Mouse (Mus musculus) C2C12 (cell line): ENCODE measurements at regions not wholly inside any gene's neighbourhood (a gene's known extent, or its start where the extent isn't known, plus 50 kb on each side); places are given as distances from the start of the nearest gene placed in this dataset.

Experiments used
- H3K27me3 ChIP-seq: one replicate; pipeline ENCODE4 v1.6.1; 2011; ENCODE audit not compliant: control insufficient read depth, insufficient read depth, insufficient read length
- H3K36me3 ChIP-seq: one replicate; pipeline ENCODE4 v1.6.1; 2011; ENCODE audit not compliant: control insufficient read depth, insufficient read depth
- H3K4me3 ChIP-seq: one replicate; pipeline ENCODE4 v1.5.1; 2011; ENCODE audit warnings: mild to moderate bottlenecking, control low read depth; ENCODE audit not compliant: poor library complexity, insufficient read depth, severe bottlenecking
- H3K79me2 ChIP-seq: one replicate; pipeline ENCODE4 v1.6.1; 2011; ENCODE audit not compliant: control insufficient read depth, insufficient read depth
- H3K79me3 ChIP-seq: one replicate; pipeline ENCODE4 v1.6.1; 2011; ENCODE audit warnings: low read depth, control low read depth
- H3ac ChIP-seq: one replicate; pipeline ENCODE3; 2011; ENCODE audit warnings: low read depth; ENCODE audit not compliant: control insufficient read depth, insufficient read length
- CEBPB ChIP-seq: IDR thresholded peaks from one replicate; pipeline ENCODE4 v1.6.1; 2011; ENCODE audit warnings: low read depth, mild to moderate bottlenecking, control low read depth, moderate library complexity
- CTCF ChIP-seq: IDR thresholded peaks from one replicate; pipeline ENCODE4 v1.5.1; 2011; ENCODE audit not compliant: control insufficient read depth, insufficient read depth, insufficient read length
- FOSL1 ChIP-seq: IDR thresholded peaks from one replicate; pipeline ENCODE4 v1.8.0; 2011; ENCODE audit warnings: mild to moderate bottlenecking, low read length; ENCODE audit not compliant: poor library complexity, insufficient read depth, severe bottlenecking
- MAX ChIP-seq: IDR thresholded peaks from one replicate; pipeline ENCODE4 v1.6.1; 2011; ENCODE audit warnings: mild to moderate bottlenecking, control low read depth
- MYOD1 ChIP-seq: IDR thresholded peaks from one replicate; pipeline ENCODE4 v1.6.1; 2011; ENCODE audit warnings: low read depth; ENCODE audit not compliant: control insufficient read depth, insufficient read length
- MYOG ChIP-seq: IDR thresholded peaks from one replicate; pipeline ENCODE4 v1.6.1; 2011; ENCODE audit not compliant: control insufficient read depth, insufficient read length; ENCODE audit errors: extremely low read depth
- USF1 ChIP-seq: IDR thresholded peaks from one replicate; pipeline ENCODE4 v1.6.1; 2011; ENCODE audit warnings: low read depth, mild to moderate bottlenecking, control low read depth, moderate library complexity

DNA sequence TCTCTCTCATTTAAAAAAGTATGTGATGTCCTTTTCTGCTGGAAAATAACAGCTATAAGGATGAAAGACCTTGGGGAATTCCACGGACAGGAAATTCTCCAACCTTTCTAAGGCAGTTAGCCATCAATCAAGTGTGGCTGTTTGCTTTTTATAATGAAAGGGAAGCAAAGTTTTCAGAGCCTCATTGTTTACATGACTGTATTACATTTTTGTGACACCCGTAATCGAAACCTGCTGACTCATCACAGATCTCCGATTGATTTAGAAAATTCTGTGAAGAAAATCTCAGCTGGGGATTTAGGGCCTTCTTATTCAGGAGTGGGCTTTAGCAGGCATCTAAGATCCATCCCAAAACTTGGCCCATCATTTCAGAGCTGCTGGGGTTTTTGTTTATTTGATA lies 72.4 kb upstream of the Mpp6 start:
- Histone ChIP-seq H3K79me2 (no peaks in the 10 kb centered on the region), H3K79me3 (no peaks in the 10 kb centered on the region), H3K27me3 (peaks cover 10% of the 10 kb centered on the region), H3ac (no peak overlapping the region), H3K4me3 (no peak overlapping the region), H3K36me3 (no peaks in the 10 kb centered on the region)
- TF ChIP-seq CEBPB, result no peak

GRCm38 (mm10) chr6:50038369-50038768 lies 71.7 kb upstream of the Mpp6 start:
- Histone ChIP-seq H3K4me3 (no peak overlapping the region), H3K27me3 (peaks cover 5% of the 10 kb centered on the region), H3K79me3 (no peaks in the 10 kb centered on the region), H3K79me2 (no peaks in the 10 kb centered on the region), H3K36me3 (no peaks in the 10 kb centered on the region), H3ac (no peak overlapping the region)
- TF ChIP-seq CEBPB (no peak), CTCF (no peak), MAX (no peak), FOSL1 (no peak), MYOG (no peak), MYOD1 (no peak), USF1 (no peak)

DNA sequence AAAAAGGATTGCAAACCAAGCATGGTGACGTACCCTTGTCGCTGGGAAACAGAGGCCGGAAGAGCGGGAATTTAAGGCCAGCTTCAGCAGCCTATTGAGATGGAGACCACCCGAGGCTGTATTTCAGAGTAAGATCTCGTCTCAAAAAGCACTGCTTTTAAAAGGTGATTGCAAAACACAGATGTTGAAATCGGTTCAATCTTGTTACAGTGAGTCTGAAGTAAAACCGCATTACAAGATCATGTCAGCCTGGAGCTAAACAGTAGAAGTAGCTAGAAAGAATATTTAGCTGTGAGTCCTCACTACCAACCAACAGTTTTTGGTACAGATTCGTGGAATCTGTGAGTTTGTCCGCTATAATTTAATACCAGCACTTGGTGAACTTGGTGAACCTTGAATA lies 69.0 kb upstream of the Mpp6 start:
- Histone ChIP-seq H3ac (no peak overlapping the region), H3K36me3 (no peaks in the 10 kb centered on the region), H3K4me3 (no peak overlapping the region), H3K27me3 (no peaks in the 10 kb centered on the region), H3K79me2 (no peaks in the 10 kb centered on the region), H3K79me3 (no peaks in the 10 kb centered on the region)
- no peak for TF ChIP-seq MYOG
- no peak for TF ChIP-seq MYOD1
- no peak for TF ChIP-seq MAX
- no peak for TF ChIP-seq CTCF
- TF ChIP-seq CEBPB, result no peak
- no peak for TF ChIP-seq FOSL1
- no peak for TF ChIP-seq USF1

DNA sequence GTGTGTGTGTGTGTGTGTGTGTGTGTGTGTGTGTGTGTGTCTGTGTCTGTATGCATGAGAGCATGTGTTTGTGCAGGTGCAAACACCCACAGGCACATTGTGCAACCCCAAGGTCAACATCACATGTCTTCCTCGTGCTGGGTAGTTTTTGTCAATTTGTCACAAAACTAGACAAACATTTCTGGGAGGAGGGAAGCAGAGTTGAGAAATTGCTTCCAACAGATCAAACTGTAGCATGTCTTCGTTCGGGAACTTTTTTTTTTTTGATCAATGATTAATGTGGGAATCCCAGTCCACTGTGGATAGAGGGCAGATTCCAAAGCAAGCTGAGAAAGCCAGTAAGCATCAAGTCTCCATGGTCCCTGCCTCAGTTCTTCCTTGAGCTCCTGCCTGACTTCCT lies 67.9 kb upstream of the Mpp6 start:
- Histone ChIP-seq H3K79me3 (no peaks in the 10 kb centered on the region), H3K27me3 (no peaks in the 10 kb centered on the region), H3K36me3 (no peaks in the 10 kb centered on the region), H3ac (no peak overlapping the region), H3K79me2 (no peaks in the 10 kb centered on the region), H3K4me3 (no peak overlapping the region)
- TF ChIP-seq MYOD1, result no peak
- TF ChIP-seq USF1, result no peak
- TF ChIP-seq CEBPB, result no peak
- no peak for TF ChIP-seq CTCF
- no peak for TF ChIP-seq MAX
- no peak for TF ChIP-seq MYOG
- no peak for TF ChIP-seq FOSL1

DNA sequence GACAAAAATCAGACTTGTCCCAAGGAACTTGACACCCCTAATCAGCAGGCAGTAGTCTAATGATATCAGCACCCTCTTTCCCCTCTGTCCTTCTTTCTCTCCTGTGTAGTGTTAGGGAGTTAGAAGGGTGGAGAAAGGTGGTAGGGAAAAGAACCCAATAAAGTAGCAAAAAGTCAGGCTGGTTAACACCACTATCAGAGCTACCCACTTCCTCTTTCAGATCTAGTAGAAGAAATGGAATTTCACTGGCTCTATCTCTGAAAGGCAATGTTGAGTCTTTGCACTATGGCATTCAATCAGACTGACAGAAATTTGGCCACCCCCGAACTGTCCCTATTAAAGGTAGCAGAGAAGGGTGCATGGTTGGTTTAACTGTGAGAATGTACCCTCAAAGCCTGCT lies 65.9 kb upstream of the Mpp6 start:
- no peak overlapping the region for H3K4me3 ChIP-seq
- no peaks in the 10 kb centered on the region for H3K27me3 ChIP-seq
- TF ChIP-seq USF1, result no peak
- no peak for TF ChIP-seq MAX
- no peak for TF ChIP-seq FOSL1
- TF ChIP-seq CEBPB, result no peak
- no peak for TF ChIP-seq MYOD1
- TF ChIP-seq CTCF, result no peak
- no peak for TF ChIP-seq MYOG
- H3K79me2 ChIP-seq, result no peaks in the 10 kb centered on the region
- H3ac ChIP-seq, result no peak overlapping the region
- H3K36me3 ChIP-seq, result no peaks in the 10 kb centered on the region
- H3K79me3 ChIP-seq, result no peaks in the 10 kb centered on the region

DNA sequence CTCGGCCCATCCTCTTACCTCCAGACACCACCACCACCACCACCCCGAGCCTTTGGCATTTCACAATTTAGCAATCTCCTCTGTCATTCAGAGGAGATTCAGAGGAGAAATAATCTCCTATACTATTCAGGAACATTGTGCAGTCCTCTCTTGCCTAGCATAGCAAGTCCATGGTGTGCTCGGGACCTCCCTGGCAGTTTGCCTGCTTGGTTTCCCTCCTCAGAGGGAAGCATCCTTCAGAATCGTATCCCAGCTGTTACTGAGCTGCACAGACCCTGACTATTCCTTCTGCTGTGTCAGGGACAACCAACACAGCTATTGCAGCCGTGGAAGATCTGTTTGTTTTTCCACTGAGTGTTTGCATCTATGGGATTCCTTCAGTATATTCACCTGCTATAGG lies 63.3 kb upstream of the Mpp6 start:
- H3K36me3 ChIP-seq, result no peaks in the 10 kb centered on the region
- no peaks in the 10 kb centered on the region for H3K79me2 ChIP-seq
- no peaks in the 10 kb centered on the region for H3K79me3 ChIP-seq
- no peaks in the 10 kb centered on the region for H3K27me3 ChIP-seq
- no peak for TF ChIP-seq FOSL1
- TF ChIP-seq MYOD1, result no peak
- no peak for TF ChIP-seq USF1
- TF ChIP-seq CEBPB, result no peak
- no peak for TF ChIP-seq MAX
- no peak for TF ChIP-seq CTCF
- TF ChIP-seq MYOG, result no peak
- no peak overlapping the region for H3K4me3 ChIP-seq
- no peak overlapping the region for H3ac ChIP-seq
